Mouse (Mus musculus) thymus, adult 2 months (tissue): ENCODE results near the gene Lmx1b. TPM values are rescaled to one million over a fixed set of nuclear protein-coding genes. Genes with fewer than 3 reads are reported as not detected.

Experiments
- DNase-seq: peaks from one replicate; pipeline ENCODE4 v3.0.0; 2021
- H3K27ac ChIP-seq: fragments of 200-500 bp; 2 replicates; pipeline ENCODE4 v1.5.1; 2012; ENCODE audit warnings: low read length, control low read depth; ENCODE audit not compliant: control insufficient read depth, insufficient read depth
- H3K27me3 ChIP-seq: fragments of 200-500 bp; 2 replicates; pipeline ENCODE4 v1.6.1; 2012; ENCODE audit warnings: mild to moderate bottlenecking, low read length, moderate library complexity, mixed read lengths; ENCODE audit not compliant: control insufficient read depth, insufficient read depth
- H3K36me3 ChIP-seq: fragments of 200-500 bp; 2 replicates; pipeline ENCODE4 v1.6.1; 2012; ENCODE audit warnings: mild to moderate bottlenecking, low read length, moderate library complexity; ENCODE audit not compliant: control insufficient read depth, insufficient read depth
- H3K4me1 ChIP-seq: fragments of 200-500 bp; replicated peaks from 2 replicates; pipeline ENCODE4 v1.6.1; 2012; ENCODE audit warnings: low read length; ENCODE audit not compliant: control insufficient read depth, insufficient read depth
- H3K4me3 ChIP-seq: fragments of 200-500 bp; 2 replicates; pipeline ENCODE4 v1.5.1; 2012; ENCODE audit warnings: mild to moderate bottlenecking, low read length, control low read depth, moderate library complexity; ENCODE audit not compliant: control insufficient read depth, insufficient read depth
- CTCF ChIP-seq: fragments of 200-500 bp; IDR thresholded peaks from 2 replicates; pipeline ENCODE4 v1.5.1; 2012; ENCODE audit warnings: mild to moderate bottlenecking, control low read depth, low read length, moderate library complexity, borderline replicate concordance; ENCODE audit not compliant: control insufficient read depth, poor library complexity, insufficient read depth; ENCODE audit errors: extremely low read depth
- POLR2A ChIP-seq: fragments of 200-500 bp; IDR thresholded peaks from 2 replicates; pipeline ENCODE4 v1.6.1; 2012; ENCODE audit warnings: mild to moderate bottlenecking, low read length, control low read depth, moderate library complexity; ENCODE audit not compliant: control insufficient read depth, poor library complexity, insufficient read depth; ENCODE audit errors: extremely low read depth
- WGBS: fragments of 180-500 bp; shearing (Covaris S2); methylation state at CpG from one replicate; pipeline ENCODE4 v1.1.7; 2018; 5-methylcytosine and 5-hydroxymethylcytosine counted together
- polyA plus RNA-seq: library from polyadenylated mRNA; depleted of rRNA; stranded (reverse); fragments of >200 nt; gene quantifications from 2 replicates; pipeline ENCODE4 v1.2.3, GENCODE M21; 2012

Lmx1b gene
- polyA plus RNA-seq, 1 experiment: 0.04 TPM

DNA sequence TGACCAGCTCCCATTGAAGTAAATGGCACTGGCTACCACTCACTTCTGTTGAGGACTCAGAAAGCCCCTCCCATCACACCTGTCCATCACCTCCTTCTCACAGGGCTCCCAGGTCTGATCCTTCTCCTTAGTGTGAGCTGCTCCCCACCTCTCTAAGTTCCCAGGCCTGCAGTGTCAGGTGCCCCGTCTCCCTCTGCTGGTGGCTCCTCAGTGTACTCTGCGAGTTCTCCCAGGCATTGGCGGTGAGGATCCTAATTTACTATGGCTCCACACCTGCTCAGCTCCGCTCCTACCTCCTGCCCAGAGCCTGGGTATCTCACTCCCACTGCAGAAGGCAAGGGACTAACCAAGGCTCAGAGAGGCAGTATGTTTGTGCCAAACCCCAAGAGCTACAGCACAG is 57.0 kb downstream of the Lmx1b start:
- H3K36me3 ChIP-seq: no peaks in the 10 kb centered on the region
- TF ChIP-seq CTCF: no peak
- TF ChIP-seq POLR2A: no peak
- H3K27ac ChIP-seq: no peak overlapping the region
- no peaks in the 10 kb centered on the region for H3K4me1 ChIP-seq
- no peak for DNase-seq
- no peak overlapping the region for H3K4me3 ChIP-seq
- 10% methylated on average over 4 of the region's 4 CpGs for WGBS
- peaks cover 11% of the 10 kb centered on the region; the same call in 1 of the 2 replicates for H3K27me3 ChIP-seq

DNA sequence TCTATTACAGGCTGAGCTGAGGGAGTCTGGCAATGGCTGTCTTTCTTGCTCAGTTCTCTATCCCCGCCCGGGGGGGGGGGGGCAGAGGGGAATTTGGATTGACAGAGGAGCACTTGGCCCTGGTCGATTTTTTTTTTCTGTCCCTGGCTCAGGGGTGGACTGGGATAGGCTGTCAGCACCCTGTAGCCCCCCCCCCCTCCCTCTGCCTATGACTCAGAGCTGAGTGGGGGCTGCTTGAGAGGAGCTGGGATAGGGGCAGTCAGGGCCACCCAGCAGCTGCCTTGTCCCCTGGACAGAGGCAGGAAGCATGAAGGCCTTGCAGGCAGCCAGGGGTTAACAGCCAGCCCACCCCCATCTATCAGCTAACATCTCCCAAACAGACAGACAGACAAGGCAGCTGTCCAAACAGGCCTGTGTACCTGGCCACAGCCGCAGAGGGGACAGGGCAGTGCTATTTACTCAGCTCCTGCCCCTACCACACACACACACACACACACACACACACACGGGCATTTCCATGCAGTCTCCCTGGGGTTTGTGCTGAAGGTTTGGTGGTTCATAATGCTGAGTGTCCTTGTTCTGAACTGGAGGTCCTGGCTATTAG is 57.8 kb downstream of the Lmx1b start:
- WGBS: 20% methylated on average over 4 of the region's 5 CpGs
- no peak for DNase-seq
- no peaks in the 10 kb centered on the region for H3K4me1 ChIP-seq
- H3K27me3 ChIP-seq: peaks cover 11% of the 10 kb centered on the region; the same call in 1 of the 2 replicates
- no peak overlapping the region for H3K27ac ChIP-seq
- no peak overlapping the region for H3K4me3 ChIP-seq
- TF ChIP-seq CTCF: no peak
- TF ChIP-seq POLR2A: no peak
- H3K36me3 ChIP-seq: no peaks in the 10 kb centered on the region

DNA sequence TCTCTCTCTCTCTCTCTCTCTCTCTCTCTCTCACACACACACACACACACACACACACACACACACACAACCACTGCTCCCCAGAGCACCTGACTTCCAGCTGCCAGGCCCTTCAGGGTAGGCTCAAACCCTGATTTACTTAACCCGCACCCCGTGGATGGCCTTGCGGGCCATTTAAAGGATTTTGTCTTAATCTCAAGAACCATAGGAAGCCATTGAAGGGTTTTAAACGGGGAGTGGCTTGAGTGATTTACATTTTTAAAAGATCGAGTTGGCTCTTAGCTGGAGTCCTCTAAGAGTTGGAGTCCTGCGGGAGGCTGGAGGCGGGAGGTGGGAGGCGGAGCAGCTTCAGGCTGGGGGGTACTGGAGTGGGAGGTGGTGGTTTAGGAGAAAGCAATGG is 58.4 kb downstream of the Lmx1b start:
- Histone ChIP-seq H3K4me3 (no peak overlapping the region), H3K4me1 (no peaks in the 10 kb centered on the region), H3K36me3 (no peaks in the 10 kb centered on the region), H3K27me3 (peaks cover 11% of the 10 kb centered on the region; the same call in 1 of the 2 replicates), H3K27ac (no peak overlapping the region)
- TF ChIP-seq POLR2A: no peak
- no peak for TF ChIP-seq CTCF
- no peak for DNase-seq
- WGBS: 35% methylated on average over 8 of the region's 8 CpGs

DNA sequence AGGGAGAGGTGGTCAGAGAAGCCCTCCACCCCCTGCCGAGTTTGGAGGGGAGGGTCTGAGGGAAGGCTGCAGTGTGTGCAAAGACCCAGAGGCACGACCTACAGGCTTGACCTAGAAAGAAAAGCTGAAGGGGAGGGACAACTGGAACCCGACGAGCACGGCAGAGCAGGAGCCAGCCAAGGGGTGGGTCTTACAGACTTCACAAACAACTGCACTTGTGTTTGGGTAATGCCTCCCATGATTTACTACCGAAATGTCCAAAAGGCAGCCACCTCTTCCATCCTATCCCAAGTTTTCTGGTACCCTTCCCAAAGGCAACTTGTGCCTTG is 58.9 kb downstream of the Lmx1b start:
- WGBS: 2% methylated on average over 6 of the region's 6 CpGs
- peaks cover 11% of the 10 kb centered on the region; the same call in 1 of the 2 replicates for H3K27me3 ChIP-seq

GRCm38 (mm10) chr2:33580697-33581448 is 59.4 kb downstream of the Lmx1b start:
- Histone ChIP-seq H3K4me1 (no peaks in the 10 kb centered on the region), H3K36me3 (no peaks in the 10 kb centered on the region), H3K27me3 (peaks cover 11% of the 10 kb centered on the region; the same call in 1 of the 2 replicates), H3K4me3 (no peak overlapping the region), H3K27ac (no peak overlapping the region)
- WGBS: 4% methylated on average over 34 of the region's 34 CpGs
- TF ChIP-seq POLR2A: no peak
- no peak for TF ChIP-seq CTCF
- no peak for DNase-seq

More for the DNA sequence above, 58.9 kb downstream of the Lmx1b start:
- H3K27ac ChIP-seq: no peak overlapping the region
- H3K36me3 ChIP-seq: no peaks in the 10 kb centered on the region
- no peak overlapping the region for H3K4me3 ChIP-seq
- TF ChIP-seq CTCF (no peak), POLR2A (no peak)
- no peaks in the 10 kb centered on the region for H3K4me1 ChIP-seq
- DNase-seq: no peak

DNA sequence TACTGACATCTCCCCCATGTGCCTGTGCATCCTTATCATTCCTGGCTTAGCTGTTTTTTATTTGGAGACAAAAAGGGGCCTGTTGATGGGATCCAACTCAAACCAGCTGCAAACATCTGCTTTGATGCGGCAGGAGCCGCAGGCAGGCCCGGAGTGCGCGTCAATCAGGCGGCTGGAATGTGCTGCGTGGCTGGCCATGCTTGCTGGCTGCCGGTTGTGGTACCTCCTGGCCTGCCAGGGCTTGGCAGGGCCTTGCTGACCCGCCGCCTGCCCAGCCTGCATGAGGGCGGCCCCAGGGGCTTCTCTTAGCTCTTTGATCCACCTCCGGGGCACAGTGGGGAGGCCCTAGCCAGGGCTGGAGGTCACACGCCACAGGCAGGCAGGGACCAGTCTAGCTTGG is 64.9 kb downstream of the Lmx1b start:
- no peak overlapping the region for H3K27ac ChIP-seq
- no peak for DNase-seq
- no peaks in the 10 kb centered on the region for H3K4me1 ChIP-seq
- no peak overlapping the region for H3K4me3 ChIP-seq
- WGBS: 74% methylated on average over 13 of the region's 13 CpGs
- no peak for TF ChIP-seq CTCF
- no peak for TF ChIP-seq POLR2A
- no peaks in the 10 kb centered on the region for H3K36me3 ChIP-seq
- peaks cover 3% of the 10 kb centered on the region; the same call in 1 of the 2 replicates for H3K27me3 ChIP-seq

DNA sequence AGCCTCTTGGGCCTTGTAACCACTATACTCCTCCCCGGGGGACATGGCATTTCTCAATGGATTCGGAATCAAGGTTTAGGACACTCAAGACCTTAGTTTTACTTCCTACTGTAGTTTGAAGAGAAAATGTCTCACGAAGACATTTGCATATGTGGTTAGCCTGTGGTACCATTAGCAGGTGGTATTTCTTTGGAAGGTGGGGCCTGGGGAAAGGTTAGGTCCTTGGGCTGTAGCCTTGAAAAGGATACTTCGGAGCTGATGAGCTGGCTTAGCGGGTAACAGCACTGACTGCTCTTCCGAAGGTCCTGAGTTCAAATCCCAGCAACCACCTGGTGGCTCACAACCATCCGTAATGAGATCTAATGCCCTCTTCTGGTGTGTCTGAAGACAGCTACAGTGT is 67.2 kb downstream of the Lmx1b start:
- no peak for DNase-seq
- H3K36me3 ChIP-seq: no peaks in the 10 kb centered on the region
- H3K27me3 ChIP-seq: no peaks in the 10 kb centered on the region; the same call in 1 of the 2 replicates
- H3K4me3 ChIP-seq: no peak overlapping the region
- no peak overlapping the region for H3K27ac ChIP-seq
- no peak for TF ChIP-seq POLR2A
- no peak for TF ChIP-seq CTCF
- H3K4me1 ChIP-seq: no peaks in the 10 kb centered on the region
- WGBS: 91% methylated on average over 7 of the region's 7 CpGs
